Mouse (Mus musculus) right cerebral cortex, postnatal 36 days (tissue): Measurements from ENCODE around the gene Krtap4-1.
"Not testable (repeated sequence)": the region's sequence is repeated elsewhere in the genome, so short reads cannot be mapped to it uniquely, and the experiment has no call there.

ENCODE experiments used
- DNase-seq, 2 experiments: peaks; one replicate each; pipeline ENCODE4 v3.0.0; 2022; ENCODE audit warnings: low spot score in 2 of 2, mixed read lengths in 1 of 2

The Krtap4-1 gene

GRCm38 (mm10) chr11:99628138-99628537 is at the start of gene Krtap4-1:
Krtap4-1 (minus strand) TSS chr11:99628238.
- DNase-seq = no peak

GRCm38 (mm10) chr11:99665860-99666259 is 37.8 kb upstream of the Krtap4-1 start, which contains the start of gene Krtap4-6:
Krtap4-6 (minus strand) TSS chr11:99665960.
- DNase-seq = no peak

- no peak for DNase-seq
These were observed 34.8 kb upstream of the Krtap4-1 start for GRCm38 (mm10) chr11:99662802-99663201.

- DNase-seq = no peak
These were observed 31.2 kb upstream of the Krtap4-1 start for GRCm38 (mm10) chr11:99659256-99659655.

GRCm38 (mm10) chr11:99658467-99659010 is 30.5 kb upstream of the Krtap4-1 start, which contains the start of gene Gm11563:
Gm11563 (minus strand) TSS chr11:99658960.
- DNase-seq = not testable (repeated sequence)

GRCm38 (mm10) chr11:99657051-99657450 is 29.0 kb upstream of the Krtap4-1 start:
- DNase-seq = no peak

- DNase-seq = no peak
These were observed 22.1 kb upstream of the Krtap4-1 start, which contains the start of gene Gm11555 for GRCm38 (mm10) chr11:99650136-99650535. Gm11555 (minus strand) TSS chr11:99650236.

GRCm38 (mm10) chr11:99646444-99646843 is 18.4 kb upstream of the Krtap4-1 start:
- no peak for DNase-seq

GRCm38 (mm10) chr11:99644351-99644750 is 16.3 kb upstream of the Krtap4-1 start:
- no peak for DNase-seq

- not testable (repeated sequence) for DNase-seq
These were observed 15.6 kb upstream of the Krtap4-1 start, which contains the start of gene Krtap4-7 for GRCm38 (mm10) chr11:99643635-99644139. Krtap4-7 (minus strand) TSS chr11:99644089.

- DNase-seq = no peak
These were observed 12.9 kb upstream of the Krtap4-1 start for GRCm38 (mm10) chr11:99640926-99641325.

GRCm38 (mm10) chr11:99637086-99637485 is 9.0 kb upstream of the Krtap4-1 start:
- no peak for DNase-seq

GRCm38 (mm10) chr11:99634653-99635134 is 6.7 kb upstream of the Krtap4-1 start, which contains the start of gene Krtap4-2:
Krtap4-2 (minus strand) TSS chr11:99635084.
- DNase-seq = no peak

GRCm38 (mm10) chr11:99633293-99633692 is 5.3 kb upstream of the Krtap4-1 start:
- peak in 1 of 2 experiments; percentile 35 for DNase-seq

- DNase-seq = no peak
These were observed 2.9 kb upstream of the Krtap4-1 start for GRCm38 (mm10) chr11:99630890-99631289.

- DNase-seq = no peak
These were observed 7.7 kb downstream of the Krtap4-1 start, which contains the start of gene Gm11562 for GRCm38 (mm10) chr11:99620335-99620734. Gm11562 (minus strand) TSS chr11:99620435.

- DNase-seq = no peak
These were observed 13.2 kb downstream of the Krtap4-1 start, which contains the start of gene Krtap2-4 for GRCm38 (mm10) chr11:99614796-99615363. Krtap2-4 (minus strand) TSS chr11:99614846.

- not testable (repeated sequence) for DNase-seq
These were observed 17.9 kb downstream of the Krtap4-1 start, which contains the start of gene Gm11937 for GRCm38 (mm10) chr11:99610089-99610488. Gm11937 (minus strand) TSS chr11:99610189.

- DNase-seq = peak; percentile 50 to 58
These were observed 18.9 kb downstream of the Krtap4-1 start for GRCm38 (mm10) chr11:99609126-99609525.

GRCm38 (mm10) chr11:99603208-99603607 is 24.8 kb downstream of the Krtap4-1 start, which contains the start of gene Gm11938:
Gm11938 (minus strand) TSS chr11:99603308.
- not testable (repeated sequence) for DNase-seq

GRCm38 (mm10) chr11:99597742-99598141 is 30.3 kb downstream of the Krtap4-1 start, which contains the start of gene Krtap9-3:
Krtap9-3 (minus strand) TSS chr11:99598105.
- DNase-seq = not testable (repeated sequence)

- DNase-seq = no peak
These were observed 37.1 kb downstream of the Krtap4-1 start, which contains the start of gene Krtap1-3 for GRCm38 (mm10) chr11:99590981-99591380. Krtap1-3 (minus strand) TSS chr11:99591339.
